In the genomic region with DNA sequence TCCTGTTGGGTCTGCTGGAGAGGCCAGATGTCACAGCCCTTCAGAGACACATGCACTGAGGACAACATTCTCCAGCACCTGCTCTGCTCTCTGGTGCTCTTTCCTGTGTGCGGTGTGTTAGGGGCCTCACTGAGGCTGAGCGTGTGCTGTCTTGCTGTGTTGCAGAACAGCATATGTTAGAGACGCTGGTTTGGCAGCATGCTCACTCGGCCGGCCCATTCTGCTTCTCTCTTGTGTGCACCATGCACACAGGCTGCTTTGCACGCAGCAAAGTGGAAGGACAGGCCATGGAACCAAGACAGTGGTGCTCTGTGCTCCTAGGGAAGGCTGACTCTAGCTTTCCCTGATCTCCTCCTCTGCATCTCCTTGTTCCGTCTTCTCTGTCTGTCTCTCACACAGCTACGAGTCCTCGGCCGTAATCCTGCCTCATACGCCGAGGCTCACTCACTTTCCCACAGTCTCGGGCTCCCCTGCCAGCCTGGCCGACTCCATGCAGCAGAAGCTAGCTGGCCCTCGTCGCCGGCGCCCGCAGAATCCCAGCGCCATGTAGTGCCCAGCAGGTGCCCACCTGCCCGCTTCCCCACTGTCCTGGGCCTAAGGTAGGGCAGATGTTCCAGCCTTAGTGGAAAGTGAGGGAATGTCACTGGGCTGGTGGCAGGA, we compare ENCODE assay signal across 16 mouse cellular contexts. TPM values are rescaled to one million over a fixed set of nuclear protein-coding genes. Genes with fewer than 3 reads are reported as not detected.
DNase-seq lines count a peak whose midpoint lies in the region; ATAC-seq lines count a peak whose summit lies in the region.
"Had no signal": no experiment of that assay in that cellular context is flagged by ENCODE, and none has a peak within 500 bp of the region (broad histone marks: within the 10 kb centered on the region; RNA-seq: fewer than 3 reads in every experiment).

No protein-coding gene starts in this region.

- intact Hi-C loops in left cerebral cortex, postnatal 4 days (cut with DNase I), result no loop called here
- intact Hi-C loops in left cerebral cortex, postnatal 10 days (cut with DNase I), result no loop called here

- no peak overlapping the region for H3K9ac ChIP-seq in hindbrain, embryonic 12.5 days
- H3K9ac ChIP-seq: lung, embryonic 14.5 days had no signal

- H3K4me3 ChIP-seq in hindbrain, embryonic 12.5 days, result no peak overlapping the region

- peak; percentile 34 for DNase-seq in left cerebral cortex, postnatal 4 days
- DNase-seq in left cerebral cortex, adult 8-10 months (ENCODE audit: low spot score in 2 of 2), result no peak
- peak; percentile 68 to 75 for DNase-seq in cerebellum, postnatal 10 days
- DNase-seq in liver, result no peak
- DNase-seq in layer of hippocampus, postnatal 14 days (ENCODE audit: low spot score in 2 of 2), result no peak
- no peak for DNase-seq in left cerebral cortex, postnatal 10 days (ENCODE audit: extremely low spot score in 1 of 2, low spot score in 2 of 2)
- DNase-seq: adrenal gland, adult 2 months; gastrocnemius, postnatal 36 days; kidney, postnatal 25 days; lung, embryonic 14.5 days had no signal

- no peaks in the 10 kb centered on the region for H3K9me3 ChIP-seq in hindbrain, embryonic 12.5 days (replicated peaks)
- H3K9me3 ChIP-seq: G1E had no signal

- peaks cover 75% of the 10 kb centered on the region for H3K36me3 ChIP-seq in hindbrain, embryonic 12.5 days

- peak overlapping the region; percentile 23; the same call in 1 of the 2 replicates for H3K27ac ChIP-seq in hindbrain, embryonic 12.5 days

- H3K4me1 ChIP-seq in hindbrain, embryonic 12.5 days, result peaks cover 40% of the 10 kb centered on the region

- no peak overlapping the region for H3K4me2 ChIP-seq in hindbrain, embryonic 12.5 days (replicated peaks)
- H3K4me2 ChIP-seq: heart, embryonic 11.5 days; lung, embryonic 14.5 days had no signal

- no peaks in the 10 kb centered on the region for H3K27me3 ChIP-seq in hindbrain, embryonic 12.5 days

- WGBS in hindbrain, embryonic 12.5 days, result 93% methylated on average over 21 of the region's 21 CpGs

- no peak for ATAC-seq in hindbrain, embryonic 12.5 days (ENCODE audit: low FRiP score)
- ATAC-seq: intestine, embryonic 16.5 days; midbrain, embryonic 16.5 days had no signal

RNA-seq across cellular contexts. Expression of a gene that starts 16.9 kb away (rescaled TPM):
- total RNA-seq in left cerebral cortex, postnatal 4 days (2021), result 10 to 100 TPM; 30.4 to 32.5 TPM
- 10 to 100 TPM; 15.5 to 18.6 (median 18.2) TPM for total RNA-seq in left cerebral cortex, adult 8-10 months (2022)
- 34.9 and 40.5 TPM in 2 replicates for polyA plus RNA-seq in hindbrain, embryonic 12.5 days (2016; fragmentation: Nextera tagmentation; extraction: Ambion mirVana)
- total RNA-seq in layer of hippocampus, postnatal 14 days (2021), result 10 to 100 TPM; 25.4 to 25.7 TPM
- 10 to 100 TPM; 22.9 to 28.1 TPM for total RNA-seq in left cerebral cortex, postnatal 10 days (2021)

RNA-seq across cellular contexts. Expression of a gene that starts 32.3 kb away (rescaled TPM):
- total RNA-seq in left cerebral cortex, postnatal 4 days (2021), result 10 to 100 TPM; 25.6 to 27.6 TPM
- total RNA-seq in left cerebral cortex, adult 8-10 months (2022), result 10 to 100 TPM; 19.1 to 30.8 (median 22.9) TPM
- 157 and 159 TPM in 2 replicates for polyA plus RNA-seq in hindbrain, embryonic 12.5 days (2016; fragmentation: Nextera tagmentation; extraction: Ambion mirVana)
- 10 to 100 TPM; 32.9 to 35.8 TPM for total RNA-seq in layer of hippocampus, postnatal 14 days (2021)
- 10 to 100 TPM; 20.6 to 24.5 TPM for total RNA-seq in left cerebral cortex, postnatal 10 days (2021)

RNA-seq across cellular contexts. Expression of a gene that starts 34.5 kb away (rescaled TPM):
- 100 to 1,000 TPM; 149 to 160 TPM for total RNA-seq in left cerebral cortex, postnatal 4 days (2021)
- total RNA-seq in left cerebral cortex, adult 8-10 months (2022), result 10 to 100 TPM; 59.6 to 78.5 (median 71.8) TPM
- polyA plus RNA-seq in hindbrain, embryonic 12.5 days (2016; fragmentation: Nextera tagmentation; extraction: Ambion mirVana), result 153 and 157 TPM in 2 replicates
- total RNA-seq in layer of hippocampus, postnatal 14 days (2021), result 10 to 100 TPM; 84.9 to 86.7 TPM
- total RNA-seq in left cerebral cortex, postnatal 10 days (2021), result 100 to 1,000 TPM in 1 of 2 experiments, 10 to 100 TPM in 1; 99.7 to 115 TPM

RNA-seq across cellular contexts. Expression of a gene that starts 50.2 kb away (rescaled TPM):
- total RNA-seq in left cerebral cortex, postnatal 4 days (2021), result 1 to 10 TPM; 1.7 to 1.9 TPM
- total RNA-seq in left cerebral cortex, adult 8-10 months (2022), result 1 to 10 TPM; 2.1 to 4.8 (median 2.5) TPM
- polyA plus RNA-seq in hindbrain, embryonic 12.5 days (2016; fragmentation: Nextera tagmentation; extraction: Ambion mirVana), result 5.0 and 5.3 TPM in 2 replicates
- total RNA-seq in layer of hippocampus, postnatal 14 days (2021), result 1 to 10 TPM; 2.9 to 3.6 TPM
- 1 to 10 TPM; 1.7 to 1.8 TPM for total RNA-seq in left cerebral cortex, postnatal 10 days (2021)
- total RNA-seq: liver, adult 2 months had no signal
- polyA plus RNA-seq: G1E had no signal

Comparison
In these comparisons a context has a peak if more than half of its experiments do, and no peak if none do; other contexts are left out.
1. DNase-seq: peak in left cerebral cortex, postnatal 4 days (single experiment) and cerebellum, postnatal 10 days (2 of 2); none in left cerebral cortex, adult 8-10 months (0 of 2), liver (single experiment), layer of hippocampus, postnatal 14 days (0 of 2) and left cerebral cortex, postnatal 10 days (0 of 2).